Mouse (Mus musculus): ENCODE results near the gene Gjb6.
A peak's percentile ranks its signal among the peaks of the same experiment; 100 is the strongest.

Gjb6 gene

GRCm38 (mm10) chr14:57133161-57133661 is at the start of gene Gjb6:
TSS of gene Gjb6 (minus strand) at chr14:57133611.
- DNase-seq (ENCODE audit: low spot score in 2 of 2): peak; percentile 35 to 55

GRCm38 (mm10) chr14:57165493-57165892 is 32.1 kb upstream of the Gjb6 start:
- DNase-seq (ENCODE audit: low spot score in 2 of 2): no peak

DNA sequence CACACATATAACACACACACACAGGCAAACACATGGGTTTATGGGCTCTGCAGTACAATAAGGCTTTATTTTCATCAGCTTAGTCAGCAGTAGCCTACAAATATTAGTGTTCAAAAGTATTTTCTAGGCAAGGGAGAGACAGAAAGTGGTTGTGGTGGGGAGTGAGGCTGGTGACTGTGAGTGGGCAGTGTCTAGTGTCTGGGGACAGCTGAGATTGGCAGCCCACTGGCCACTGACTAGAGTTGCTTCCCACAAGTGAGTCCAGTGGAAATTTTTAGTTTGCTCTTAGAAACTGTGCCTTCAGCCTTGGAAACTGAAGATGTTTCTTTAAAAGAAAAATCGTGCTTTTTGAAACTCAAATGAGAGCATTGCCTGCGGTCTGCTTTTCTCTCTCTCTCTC is 28.4 kb upstream of the Gjb6 start:
- no peak for DNase-seq (ENCODE audit: low spot score in 2 of 2)

GRCm38 (mm10) chr14:57161201-57161600 is 27.8 kb upstream of the Gjb6 start:
- DNase-seq (ENCODE audit: low spot score in 2 of 2): no peak

DNA sequence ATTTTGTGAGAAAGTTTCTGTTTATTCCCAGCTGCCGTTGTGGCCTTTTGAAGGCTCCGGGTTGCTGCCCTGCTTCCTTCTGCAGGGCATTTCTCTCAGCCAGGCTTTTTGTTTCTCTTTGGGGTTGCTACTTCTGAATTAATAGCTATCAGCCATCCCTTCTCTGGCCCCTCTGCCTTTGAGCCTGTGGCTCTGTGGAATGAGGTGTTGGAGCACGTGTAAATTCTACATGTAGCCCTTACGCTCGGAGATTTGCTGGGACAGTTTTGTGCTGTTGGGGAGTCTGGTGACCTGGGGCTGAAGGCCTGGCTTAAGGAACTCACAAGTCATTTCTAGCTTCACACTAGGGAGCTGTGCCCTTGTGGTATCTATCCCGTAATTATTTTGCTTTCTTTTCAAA is 21.5 kb upstream of the Gjb6 start:
- no peak for DNase-seq (ENCODE audit: low spot score in 2 of 2)

DNA sequence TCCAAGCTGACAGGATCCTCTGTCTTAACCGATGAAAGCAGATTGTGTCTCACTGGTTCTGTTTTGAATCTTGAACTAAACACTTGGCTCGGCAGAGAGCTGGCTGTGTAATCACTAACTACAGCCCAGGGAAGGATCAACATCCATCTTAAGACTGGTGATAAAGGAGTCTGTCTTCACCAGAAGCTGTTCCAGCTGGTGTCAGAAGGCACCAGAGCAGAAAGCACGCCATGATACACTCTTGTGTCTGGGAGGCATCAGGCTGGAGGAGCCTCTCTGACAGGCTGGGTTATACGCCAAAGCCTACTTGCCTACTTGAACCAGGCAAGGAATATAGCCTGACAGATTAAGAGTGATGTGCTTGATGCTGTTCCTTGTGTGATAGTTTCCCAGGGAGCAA is 12.3 kb upstream of the Gjb6 start:
- DNase-seq (ENCODE audit: low spot score in 2 of 2): no peak

DNA sequence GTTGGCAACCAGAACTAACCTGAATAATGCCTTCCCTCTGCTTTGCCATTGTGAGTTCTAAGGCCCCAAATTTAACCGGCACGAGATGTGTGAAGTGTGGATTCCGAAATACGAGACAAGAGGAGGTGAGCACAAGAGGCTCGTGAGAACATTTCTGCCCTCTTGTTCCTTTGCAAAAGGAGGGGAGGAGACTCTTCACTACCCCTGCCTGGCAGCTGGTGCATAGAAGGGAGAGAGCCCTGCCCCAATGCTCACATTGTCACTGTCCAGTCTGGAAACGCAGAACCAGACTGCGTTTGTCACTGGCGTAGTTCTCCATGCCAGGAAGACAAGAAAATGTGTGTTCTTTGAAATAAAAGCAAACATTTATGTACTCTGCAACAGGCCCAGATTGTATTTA is 1.9 kb upstream of the Gjb6 start:
- no peak for DNase-seq (ENCODE audit: low spot score in 2 of 2)

GRCm38 (mm10) chr14:57127383-57127782 is 6.0 kb downstream of the Gjb6 start:
- no peak for DNase-seq (ENCODE audit: low spot score in 2 of 2)

GRCm38 (mm10) chr14:57122295-57122694 is 11.1 kb downstream of the Gjb6 start:
- DNase-seq (ENCODE audit: low spot score in 2 of 2): no peak

DNA sequence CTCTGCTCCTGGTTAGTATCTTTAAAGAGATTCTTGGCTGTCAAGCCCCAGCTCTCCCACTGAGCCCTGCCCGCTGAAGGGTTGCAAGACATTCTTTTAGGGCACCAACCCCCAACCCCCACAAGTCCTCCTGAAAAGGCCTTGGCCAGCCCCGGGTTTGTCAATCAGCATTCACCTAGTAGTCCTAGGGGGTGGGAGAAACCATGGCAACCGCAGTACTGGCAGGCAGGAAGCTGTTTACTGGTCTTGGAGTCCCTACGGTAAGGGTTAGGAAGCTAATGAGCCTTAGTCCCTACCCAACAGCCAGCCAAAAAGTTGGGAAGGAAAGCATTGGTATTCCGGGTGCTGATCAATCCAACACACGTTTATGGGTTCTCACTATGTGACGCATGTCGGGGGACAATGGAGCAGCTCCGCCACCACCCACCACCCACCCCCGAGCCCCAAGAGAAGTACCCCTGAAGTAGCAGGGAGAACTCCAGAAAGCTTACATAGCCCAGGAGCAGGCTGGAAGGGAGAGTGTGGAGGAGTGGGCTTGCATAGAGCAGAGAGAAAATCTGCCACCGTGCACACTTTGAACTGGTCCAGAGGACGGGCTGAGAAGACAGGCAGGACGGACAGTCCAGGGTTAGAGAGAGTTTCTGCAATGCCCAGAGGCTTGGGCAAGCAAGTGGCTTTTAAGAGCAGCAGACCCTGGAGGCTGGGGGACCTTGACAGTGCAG is 17.4 kb downstream of the Gjb6 start, which contains the start of gene Gm4491:
TSS of gene Gm4491 (minus strand) at position 61 of the 722 bp plus-strand sequence.
- DNase-seq (ENCODE audit: low spot score in 2 of 2): no peak

DNA sequence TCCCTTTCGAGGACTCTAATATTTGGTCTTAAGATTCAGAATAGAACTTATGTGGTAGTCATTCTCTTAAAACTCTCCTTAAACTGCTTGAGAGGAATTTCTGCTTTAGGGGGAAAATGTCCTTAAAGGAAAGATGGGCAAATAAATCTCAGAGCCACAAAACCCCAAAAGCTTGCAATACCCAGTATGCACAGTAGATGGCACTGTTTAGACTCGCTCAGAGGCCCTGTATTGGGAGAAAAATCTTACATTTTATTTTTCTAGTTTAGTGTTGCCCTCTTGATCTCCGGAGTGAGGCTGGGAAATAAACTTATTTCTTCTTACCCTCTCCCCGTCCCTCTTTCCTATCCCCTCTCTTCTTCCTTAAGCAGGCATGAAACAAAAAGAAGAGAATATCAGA is 24.2 kb downstream of the Gjb6 start:
- no peak for DNase-seq (ENCODE audit: low spot score in 2 of 2)

DNA sequence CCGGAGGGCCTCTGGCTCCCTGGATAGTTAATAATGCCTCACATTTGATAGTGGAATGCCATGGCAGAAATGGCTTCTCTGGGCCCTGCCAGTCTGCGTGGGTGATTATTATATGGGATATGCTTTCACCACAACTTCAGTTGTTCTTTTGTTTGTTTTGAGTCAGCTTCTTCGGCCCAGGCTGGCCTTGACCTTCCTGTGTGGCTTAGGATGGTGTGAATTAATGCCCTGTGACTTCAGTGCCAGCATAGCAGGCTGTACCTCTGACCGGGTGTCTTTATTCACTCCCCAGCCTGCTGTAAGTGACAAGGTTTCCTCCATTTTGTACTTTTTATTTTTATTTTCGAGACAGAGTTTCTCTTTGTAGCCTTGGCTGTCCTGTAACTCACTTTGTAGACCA is 25.5 kb downstream of the Gjb6 start:
- DNase-seq (ENCODE audit: low spot score in 2 of 2): no peak

DNA sequence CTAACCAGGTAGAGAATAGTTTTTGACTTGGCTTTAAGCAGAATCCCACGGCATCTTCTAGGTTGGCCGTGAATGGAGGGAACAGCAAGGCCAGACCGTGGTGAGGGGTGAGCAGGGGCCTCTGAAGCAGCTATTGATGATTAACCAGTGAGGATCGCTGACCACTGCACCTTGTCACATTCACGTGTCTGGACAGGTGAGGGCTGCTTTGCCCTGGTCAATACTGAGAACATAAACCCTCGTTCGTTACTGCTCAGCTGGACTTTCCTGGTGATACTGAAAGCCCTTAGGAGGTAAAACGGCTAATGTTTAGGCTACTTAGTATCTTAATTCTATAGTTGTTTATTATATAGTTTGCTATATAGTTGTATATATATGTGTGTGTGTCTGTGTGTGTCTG is 26.3 kb downstream of the Gjb6 start:
- DNase-seq (ENCODE audit: low spot score in 2 of 2): no peak

DNA sequence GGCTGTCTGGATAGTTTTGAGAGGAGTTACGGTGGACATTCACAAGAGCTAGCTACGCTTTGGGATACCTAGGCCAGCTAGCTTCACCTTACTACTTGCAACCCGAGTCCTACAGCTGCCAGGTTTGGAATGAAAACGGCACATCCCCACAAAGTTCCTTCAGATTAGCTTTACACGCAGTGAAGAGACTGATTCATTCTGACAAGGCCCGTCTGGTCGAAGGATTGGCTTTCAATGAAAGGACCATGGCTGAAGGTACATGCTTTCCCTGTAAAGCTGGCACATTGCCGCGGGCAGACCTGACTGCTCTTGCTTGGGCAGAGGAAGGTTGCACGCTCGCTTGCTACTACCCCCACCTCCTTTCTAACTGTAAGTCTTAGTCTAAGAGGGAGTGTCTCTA is 27.7 kb downstream of the Gjb6 start:
- DNase-seq (ENCODE audit: low spot score in 2 of 2): no peak

DNA sequence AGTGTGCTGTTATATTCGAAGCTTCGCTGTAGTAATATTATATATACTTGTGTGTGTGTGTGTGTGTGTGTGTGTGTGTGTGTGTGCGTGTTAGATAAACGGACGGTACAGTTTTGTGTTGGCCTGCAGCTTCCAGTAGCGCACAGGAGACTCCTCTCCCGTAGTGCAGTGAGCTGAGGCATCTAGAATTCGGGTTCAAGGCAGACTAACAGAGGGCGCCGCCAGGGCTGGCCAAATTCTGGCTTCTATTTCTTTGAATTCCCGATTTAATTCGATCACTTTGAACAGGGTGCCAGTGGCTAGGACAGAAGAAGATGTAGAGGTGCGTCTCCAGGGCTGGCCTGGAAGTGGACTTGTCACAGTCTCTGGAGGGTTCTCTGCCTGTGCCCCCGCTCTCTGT is 28.3 kb downstream of the Gjb6 start:
- no peak for DNase-seq (ENCODE audit: low spot score in 2 of 2)

GRCm38 (mm10) chr14:57104106-57105023 is 29.0 kb downstream of the Gjb6 start, which contains the start of gene Gjb2:
TSS of gene Gjb2 (minus strand) at chr14:57104702.
- DNase-seq (ENCODE audit: low spot score in 2 of 2): peak in 1 of 2 experiments; percentile 66

DNA sequence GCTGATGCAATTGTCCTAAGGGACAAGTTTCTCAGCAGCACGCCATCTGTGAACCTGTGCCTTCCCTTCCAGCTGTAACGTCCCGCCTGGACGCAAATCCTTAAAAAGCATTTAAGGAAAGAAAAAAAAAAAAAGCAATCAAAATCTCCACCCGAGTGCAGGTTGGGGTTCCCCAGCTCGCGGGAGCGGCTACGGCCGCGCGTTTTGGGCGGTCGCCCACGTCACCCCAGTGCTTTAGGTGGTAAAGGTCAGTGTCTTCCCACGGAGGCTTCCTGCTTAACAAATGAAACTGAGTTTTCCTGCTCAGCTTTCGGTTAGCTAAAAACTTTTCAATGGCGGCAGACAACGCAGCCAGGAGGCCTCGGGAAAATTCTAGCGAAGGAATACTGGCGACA is 29.7 kb downstream of the Gjb6 start:
- no peak for DNase-seq (ENCODE audit: low spot score in 2 of 2)

DNA sequence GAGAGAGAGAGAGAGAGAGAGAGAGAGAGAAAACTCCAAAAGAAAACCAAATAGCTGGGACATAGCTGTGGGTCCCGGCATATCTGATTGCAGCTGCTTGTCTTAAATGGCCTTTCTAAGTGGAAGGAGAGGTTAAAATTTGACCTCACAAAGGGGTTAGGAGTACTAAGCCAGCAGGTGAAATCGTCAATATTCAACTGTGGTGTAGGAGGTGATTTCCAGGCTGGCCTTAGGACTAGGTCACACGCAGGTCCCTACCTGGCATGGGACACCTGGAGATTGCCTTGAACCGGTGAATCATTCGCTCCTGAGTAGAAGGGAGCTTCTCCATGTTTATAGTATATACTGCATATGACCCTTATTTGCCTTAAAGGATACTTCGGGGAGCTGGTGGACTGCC is 30.3 kb downstream of the Gjb6 start:
- no peak for DNase-seq (ENCODE audit: low spot score in 2 of 2)

DNA sequence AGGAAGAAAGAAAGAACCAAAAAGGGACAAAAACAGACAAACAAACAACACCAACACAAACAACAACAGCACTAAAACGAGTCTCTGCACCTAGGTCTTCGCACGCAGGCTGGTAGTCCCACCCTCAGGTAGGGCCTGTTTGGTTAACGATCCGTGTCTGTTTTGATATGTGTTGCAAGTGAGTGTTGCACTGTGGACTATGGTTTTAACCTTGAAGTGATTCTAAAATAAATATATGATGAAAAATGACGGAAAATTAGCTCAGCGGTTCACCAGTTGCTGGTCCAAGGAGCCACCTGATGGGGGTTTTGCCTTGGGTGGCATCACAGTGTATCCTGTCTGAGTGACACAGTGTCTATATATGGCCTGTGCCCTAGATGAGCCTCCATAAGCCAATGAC is 31.8 kb downstream of the Gjb6 start:
- no peak for DNase-seq (ENCODE audit: low spot score in 2 of 2)

- no peak for DNase-seq (ENCODE audit: low spot score in 2 of 2)
Observed at GRCm38 (mm10) chr14:57095855-57096254, 37.6 kb downstream of the Gjb6 start.

GRCm38 (mm10) chr14:57093029-57093428 is 40.4 kb downstream of the Gjb6 start:
- DNase-seq (ENCODE audit: low spot score in 2 of 2): no peak

GRCm38 (mm10) chr14:57090001-57090400 is 43.4 kb downstream of the Gjb6 start:
- no peak for DNase-seq (ENCODE audit: low spot score in 2 of 2)

DNA sequence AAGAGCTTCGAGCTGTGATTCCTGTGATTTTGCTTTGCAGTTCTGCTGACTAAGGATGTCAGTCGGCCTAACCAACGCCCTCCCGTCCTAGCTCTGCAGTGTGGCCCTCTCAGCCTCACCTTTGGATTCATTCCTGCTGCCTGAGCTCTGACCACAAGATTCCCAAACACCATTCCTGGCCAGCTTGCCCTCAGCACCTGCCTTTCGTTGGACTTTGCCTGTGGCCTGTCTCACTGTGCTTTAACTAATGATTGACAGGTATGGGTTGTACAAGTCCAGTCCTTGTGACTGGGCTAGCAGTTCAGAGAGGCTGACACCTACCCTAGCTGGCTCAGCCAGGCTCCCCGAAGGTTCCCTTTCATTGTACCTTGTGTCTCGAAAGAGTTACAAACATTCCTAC is 44.3 kb downstream of the Gjb6 start:
- no peak for DNase-seq (ENCODE audit: low spot score in 2 of 2)

Data from urinary bladder, adult 18-20 months (tissue).